Mouse (Mus musculus) spleen, adult 2 months (tissue): ENCODE data around the gene Gpr135. TPM values are rescaled to one million over a fixed set of nuclear protein-coding genes. Genes with fewer than 3 reads are reported as not detected.

Experiments
- DNase-seq, 2 experiments: peaks; one replicate each; pipeline versions ENCODE4 v3.0.0 to v3.0.0-alpha.2; 2012 to 2021; ENCODE audit warnings: low spot score in 2 of 2, low read depth in 1 of 2
- H3K27ac ChIP-seq: fragments of 200-500 bp; 2 replicates; pipeline ENCODE4 v1.5.1; 2012; ENCODE audit warnings: low read length, inconsistent platforms; ENCODE audit not compliant: insufficient read depth
- H3K27me3 ChIP-seq: fragments of 200-500 bp; 2 replicates; pipeline ENCODE4 v1.6.1; 2012; ENCODE audit warnings: mild to moderate bottlenecking, moderate library complexity, low read length, inconsistent platforms; ENCODE audit not compliant: control insufficient read depth, insufficient read depth
- H3K36me3 ChIP-seq: fragments of 200-500 bp; 2 replicates; pipeline ENCODE4 v1.6.1; 2012; ENCODE audit warnings: mild to moderate bottlenecking, low read length, inconsistent platforms; ENCODE audit not compliant: control insufficient read depth, insufficient read depth
- H3K4me1 ChIP-seq: fragments of 200-500 bp; 2 replicates; pipeline ENCODE4 v1.6.1; 2011; ENCODE audit warnings: inconsistent platforms; ENCODE audit not compliant: control insufficient read depth, insufficient read depth, insufficient read length
- H3K4me3 ChIP-seq: fragments of 200-500 bp; 2 replicates; pipeline ENCODE4 v1.5.1; 2011; ENCODE audit warnings: mild to moderate bottlenecking, inconsistent platforms; ENCODE audit not compliant: insufficient read depth, insufficient read length; ENCODE audit errors: extremely low read depth
- CTCF ChIP-seq: fragments of 200-500 bp; IDR thresholded peaks from 2 replicates; pipeline ENCODE4 v1.5.1; 2011; ENCODE audit warnings: mild to moderate bottlenecking, inconsistent platforms; ENCODE audit not compliant: insufficient read depth, insufficient read length, insufficient replicate concordance; ENCODE audit errors: extremely low read depth
- POLR2A ChIP-seq: fragments of 200-500 bp; IDR thresholded peaks from 2 replicates; pipeline ENCODE4 v1.6.1; 2011; ENCODE audit warnings: low read depth, low read length, inconsistent platforms
- WGBS: fragments of 180-500 bp; shearing (Covaris S2); methylation state at CpG from one replicate; pipeline ENCODE4 v1.1.7; 2018; 5-methylcytosine and 5-hydroxymethylcytosine counted together
- polyA plus RNA-seq: library from polyadenylated mRNA; depleted of rRNA; stranded (reverse); fragments of >200 nt; gene quantifications from 2 replicates; pipeline ENCODE4 v1.2.3, GENCODE M21; 2012

Gpr135 gene
- polyA plus RNA-seq, 1 experiment, result 0.30 TPM

GRCm38 (mm10) chr12:72096966-72097365 lies 26.0 kb upstream of the Gpr135 start:
- no peak for DNase-seq
- Histone ChIP-seq H3K27me3 (no peaks in the 10 kb centered on the region), H3K36me3 (peaks cover 50% of the 10 kb centered on the region), H3K27ac (no peak overlapping the region), H3K4me3 (no peak overlapping the region), H3K4me1 (no peaks in the 10 kb centered on the region)
- 96% methylated on average over 8 of the region's 8 CpGs for WGBS
- TF ChIP-seq CTCF (no peak), POLR2A (no peak)

GRCm38 (mm10) chr12:72089802-72090201 lies 18.9 kb upstream of the Gpr135 start:
- H3K4me1 ChIP-seq, result peaks cover 7% of the 10 kb centered on the region
- peaks cover 2% of the 10 kb centered on the region; the same call in 1 of the 2 replicates for H3K27me3 ChIP-seq
- H3K36me3 ChIP-seq, result peaks cover 28% of the 10 kb centered on the region
- H3K27ac ChIP-seq, result no peak overlapping the region
- WGBS, result 94% methylated on average over 4 of the region's 4 CpGs
- TF ChIP-seq POLR2A (no peak), CTCF (no peak)
- no peak overlapping the region for H3K4me3 ChIP-seq
- DNase-seq, result no peak

- Histone ChIP-seq H3K27me3 (peaks cover 4% of the 10 kb centered on the region; the same call in 1 of the 2 replicates), H3K36me3 (peaks cover 5% of the 10 kb centered on the region), H3K4me3 (peak overlapping the region; percentile 93), H3K4me1 (peaks cover 10% of the 10 kb centered on the region), H3K27ac (peak overlapping the region; percentile 97)
- no peak for DNase-seq
- TF ChIP-seq POLR2A (0 out of 2 replicates have a peak, but pooled peaks have one; percentile 24), CTCF (no peak)
- WGBS, result 5% methylated on average over 18 of the region's 18 CpGs
Observed at GRCm38 (mm10) chr12:72086166-72086825, 15.4 kb upstream of the Gpr135 start.

GRCm38 (mm10) chr12:72085329-72086165 lies 14.6 kb upstream of the Gpr135 start, which contains the start of the genes L3hypdh and Jkamp:
Gene L3hypdh (minus strand): TSS chr12:72085439.
Gene Jkamp (plus strand): TSS chr12:72085589.
- peaks cover 10% of the 10 kb centered on the region for H3K4me1 ChIP-seq
- peak; percentile 99 for DNase-seq
- H3K27ac ChIP-seq, result peak within 1 kb of the TSS; percentile 97
- peak within 1 kb of the TSS; percentile 93 for H3K4me3 ChIP-seq
- under 1% methylated on average over 60 of the region's 60 CpGs for WGBS
- peaks cover 3% of the 10 kb centered on the region for H3K36me3 ChIP-seq
- TF ChIP-seq POLR2A, result no peak; the same call in 1 of the 2 replicates
- TF ChIP-seq CTCF, result no peak
- peaks cover 4% of the 10 kb centered on the region; the same call in 1 of the 2 replicates for H3K27me3 ChIP-seq

GRCm38 (mm10) chr12:72085024-72085328 lies 14.1 kb upstream of the Gpr135 start:
- TF ChIP-seq CTCF (no peak), POLR2A (no peak)
- DNase-seq, result no peak
- no peaks in the 10 kb centered on the region for H3K36me3 ChIP-seq
- under 1% methylated on average over 31 of the region's 31 CpGs for WGBS
- peak overlapping the region; percentile 93 for H3K4me3 ChIP-seq
- peak overlapping the region; percentile 33; the same call in 1 of the 2 replicates for H3K27ac ChIP-seq
- peaks cover 10% of the 10 kb centered on the region for H3K4me1 ChIP-seq
- H3K27me3 ChIP-seq, result peaks cover 4% of the 10 kb centered on the region; the same call in 1 of the 2 replicates

GRCm38 (mm10) chr12:72084261-72085023 lies 13.5 kb upstream of the Gpr135 start:
- peak overlapping the region; percentile 33; the same call in 1 of the 2 replicates for H3K27ac ChIP-seq
- 21% methylated on average over 46 of the region's 46 CpGs for WGBS

More at GRCm38 (mm10) chr12:72084261-72085023, 13.5 kb upstream of the Gpr135 start:
- H3K4me3 ChIP-seq, result peak overlapping the region; percentile 93
- no peak for DNase-seq
- TF ChIP-seq CTCF, result no peak
- TF ChIP-seq POLR2A, result no peak
- peaks cover 10% of the 10 kb centered on the region for H3K4me1 ChIP-seq
- no peaks in the 10 kb centered on the region for H3K36me3 ChIP-seq
- H3K27me3 ChIP-seq, result peaks cover 4% of the 10 kb centered on the region; the same call in 1 of the 2 replicates
